Mouse (Mus musculus): ENCODE measurements around the gene Akap3.

DNA sequence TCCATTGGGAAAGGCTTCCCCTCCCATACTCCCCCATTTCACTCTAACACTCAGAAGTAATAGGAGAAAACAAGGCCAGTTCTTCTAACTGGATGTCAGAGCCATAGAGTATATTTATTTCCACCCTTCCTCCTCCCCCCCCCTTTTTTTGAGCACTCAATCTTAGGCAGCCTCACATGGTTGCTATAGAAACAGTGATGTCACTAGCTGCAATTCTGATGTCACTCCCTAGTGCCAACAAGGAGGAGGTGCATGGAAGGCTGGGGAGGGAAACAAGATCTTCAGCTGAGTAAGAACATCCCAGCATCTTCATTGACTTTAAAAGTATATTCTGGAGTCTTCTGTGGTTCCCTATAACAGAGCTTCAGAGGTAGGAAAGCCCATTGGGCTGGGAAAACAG is at the start of gene Akap3:
- TF ChIP-seq CTCF (IDR thresholded peaks at IDR 0.05; ENCODE audit: low read depth, low read length) (no peak), POLR2A (IDR thresholded peaks at IDR 0.05; ENCODE audit: borderline replicate concordance, low read depth, low read length) (no peak)
